Mouse (Mus musculus) spleen, adult 2 months (tissue): ENCODE measurements around the gene Kcnt2.

Experiments
- CTCF ChIP-seq: fragments of 200-500 bp; IDR thresholded peaks from 2 replicates; pipeline ENCODE4 v1.5.1; 2011; ENCODE audit warnings: mild to moderate bottlenecking, inconsistent platforms; ENCODE audit not compliant: insufficient read depth, insufficient read length, insufficient replicate concordance; ENCODE audit errors: extremely low read depth
- POLR2A ChIP-seq: fragments of 200-500 bp; IDR thresholded peaks from 2 replicates; pipeline ENCODE4 v1.6.1; 2011; ENCODE audit warnings: low read depth, low read length, inconsistent platforms

GRCm38 (mm10) chr1:140661404-140661787 is 415.4 kb downstream of the Kcnt2 start:
- TF ChIP-seq CTCF = no peak
- TF ChIP-seq POLR2A = no peak
